Mouse (Mus musculus) ES-Bruce4 (cell line): Measurements from ENCODE around the gene Wwtr1. TPM values are rescaled to one million over a fixed set of nuclear protein-coding genes. Genes with fewer than 3 reads are reported as not detected.
A peak's percentile ranks its signal among the peaks of the same experiment; 100 is the strongest.

Source experiments
- H3K27ac ChIP-seq: 2 replicates; pipeline ENCODE4 v1.5.1; 2012; ENCODE audit warnings: low read length, inconsistent platforms; ENCODE audit not compliant: insufficient read depth
- H3K27me3 ChIP-seq: 2 replicates; pipeline ENCODE4 v1.6.1; 2012; ENCODE audit warnings: mild to moderate bottlenecking, low read length, inconsistent platforms; ENCODE audit not compliant: control insufficient read depth, poor library complexity, insufficient read depth, severe bottlenecking
- H3K36me3 ChIP-seq: 2 replicates; pipeline ENCODE4 v1.6.1; 2012; ENCODE audit warnings: inconsistent platforms, mild to moderate bottlenecking, low read length, moderate library complexity; ENCODE audit not compliant: control insufficient read depth, poor library complexity, insufficient read depth, severe bottlenecking
- H3K4me1 ChIP-seq: one replicate; pipeline ENCODE4 v1.8.1; 2011; ENCODE audit warnings: low read length; ENCODE audit not compliant: control insufficient read depth, insufficient read depth
- H3K4me3 ChIP-seq: 2 replicates; pipeline ENCODE4 v1.5.1; 2011; ENCODE audit warnings: low read depth, mild to moderate bottlenecking, low read length
- H3K9ac ChIP-seq: 2 replicates; pipeline ENCODE4 v1.6.1; 2012; ENCODE audit warnings: low read depth, mild to moderate bottlenecking, inconsistent platforms; ENCODE audit not compliant: poor library complexity, severe bottlenecking
- H3K9me3 ChIP-seq: replicated peaks from 2 replicates; pipeline ENCODE4 v1.6.1; 2012; ENCODE audit warnings: mild to moderate bottlenecking, low read length, inconsistent platforms; ENCODE audit not compliant: control insufficient read depth, poor library complexity, insufficient read depth, severe bottlenecking
- CTCF ChIP-seq: IDR thresholded peaks from one replicate; pipeline ENCODE4 v1.8.1; 2011; ENCODE audit warnings: low read depth, low read length
- EP300 ChIP-seq: IDR thresholded peaks from 2 replicates; pipeline ENCODE4 v1.6.1; 2011; ENCODE audit warnings: low read depth, low read length; ENCODE audit not compliant: insufficient read depth
- POLR2A ChIP-seq: IDR thresholded peaks from one replicate; pipeline ENCODE4 v1.8.1; 2011; ENCODE audit warnings: low read length; ENCODE audit not compliant: insufficient read depth
- polyA plus RNA-seq: library from polyadenylated mRNA; stranded (reverse); fragments of >200 nt; gene quantifications from 2 replicates; pipeline ENCODE4 v1.2.4, GENCODE M21; 2011; ENCODE audit warnings: low read depth; ENCODE audit not compliant: missing spikeins, insufficient read depth, insufficient read length

The Wwtr1 gene
- 43.6 and 43.7 TPM in 2 replicates for polyA plus RNA-seq

GRCm38 (mm10) chr3:57575660-57576055 is at the start of gene Wwtr1:
Wwtr1 (minus strand) TSS chr3:57575910.
- peak within 1 kb of the TSS; percentile 76 for H3K4me3 ChIP-seq
- no peaks in the 10 kb centered on the region for H3K36me3 ChIP-seq
- peak within 1 kb of the TSS; percentile 76 for H3K27ac ChIP-seq
- TF ChIP-seq CTCF = no peak
- no peaks in the 10 kb centered on the region for H3K27me3 ChIP-seq
- H3K9me3 ChIP-seq = no peaks in the 10 kb centered on the region
- no peaks in the 10 kb centered on the region for H3K4me1 ChIP-seq
- peak within 1 kb of the TSS; percentile 86 for H3K9ac ChIP-seq

GRCm38 (mm10) chr3:57619718-57620117 is 44.0 kb upstream of the Wwtr1 start:
- Histone ChIP-seq H3K4me1 (no peaks in the 10 kb centered on the region), H3K9ac (no peak overlapping the region), H3K4me3 (no peak overlapping the region), H3K9me3 (no peaks in the 10 kb centered on the region), H3K27ac (no peak overlapping the region), H3K36me3 (no peaks in the 10 kb centered on the region), H3K27me3 (no peaks in the 10 kb centered on the region)
- no peak for TF ChIP-seq POLR2A
- TF ChIP-seq CTCF = no peak
- no peak for TF ChIP-seq EP300

GRCm38 (mm10) chr3:57615652-57616051 is 39.9 kb upstream of the Wwtr1 start:
- TF ChIP-seq CTCF (no peak), EP300 (no peak), POLR2A (no peak)
- no peaks in the 10 kb centered on the region for H3K4me1 ChIP-seq
- H3K27ac ChIP-seq = no peak overlapping the region
- no peak overlapping the region for H3K4me3 ChIP-seq
- no peaks in the 10 kb centered on the region for H3K36me3 ChIP-seq
- no peaks in the 10 kb centered on the region for H3K27me3 ChIP-seq
- no peak overlapping the region for H3K9ac ChIP-seq
- no peaks in the 10 kb centered on the region; the same call in 1 of the 2 replicates for H3K9me3 ChIP-seq

- Histone ChIP-seq H3K36me3 (no peaks in the 10 kb centered on the region), H3K9me3 (no peaks in the 10 kb centered on the region; the same call in 1 of the 2 replicates), H3K4me1 (no peaks in the 10 kb centered on the region), H3K4me3 (no peak overlapping the region), H3K9ac (no peak overlapping the region), H3K27me3 (no peaks in the 10 kb centered on the region), H3K27ac (no peak overlapping the region)
- TF ChIP-seq EP300 (no peak), POLR2A (no peak), CTCF (no peak)
Measured at GRCm38 (mm10) chr3:57612430-57612997, 36.8 kb upstream of the Wwtr1 start.

GRCm38 (mm10) chr3:57611776-57612175 is 36.1 kb upstream of the Wwtr1 start:
- Histone ChIP-seq H3K36me3 (no peaks in the 10 kb centered on the region), H3K4me1 (no peaks in the 10 kb centered on the region), H3K27me3 (no peaks in the 10 kb centered on the region)

GRCm38 (mm10) chr3:57604618-57605015 is 28.9 kb upstream of the Wwtr1 start:
- Histone ChIP-seq H3K36me3 (no peaks in the 10 kb centered on the region), H3K27me3 (no peaks in the 10 kb centered on the region), H3K9ac (no peak overlapping the region), H3K9me3 (no peaks in the 10 kb centered on the region), H3K4me1 (no peaks in the 10 kb centered on the region), H3K27ac (no peak overlapping the region), H3K4me3 (no peak overlapping the region)
- no peak for TF ChIP-seq CTCF
- TF ChIP-seq EP300 = no peak
- TF ChIP-seq POLR2A = no peak

More at GRCm38 (mm10) chr3:57611776-57612175, 36.1 kb upstream of the Wwtr1 start:
- Histone ChIP-seq H3K27ac (no peak overlapping the region), H3K9ac (no peak overlapping the region), H3K4me3 (no peak overlapping the region), H3K9me3 (no peaks in the 10 kb centered on the region; the same call in 1 of the 2 replicates)
- TF ChIP-seq POLR2A = no peak
- no peak for TF ChIP-seq CTCF
- no peak for TF ChIP-seq EP300
